Mouse (Mus musculus): ENCODE measurements around the gene Enkur. TPM values are rescaled to one million over a fixed set of nuclear protein-coding genes. Genes with fewer than 3 reads are reported as not detected.

Enkur gene
- polyA plus RNA-seq, 1 experiment from 2014 or later, result 6.1 TPM

Other genes starting within 250 kb of the Enkur start
- 46.6 and 48.5 TPM in 2 replicates for gene Arhgap21, start 236.5 kb downstream of the Enkur start, polyA plus RNA-seq (2015; fragmentation: Nextera tagmentation; extraction: Ambion mirVana)
- gene Thnsl1, start 359 bp upstream of the Enkur start, polyA plus RNA-seq (2015; fragmentation: Nextera tagmentation; extraction: Ambion mirVana), result 24.4 TPM in 2 replicates
- 4.8 and 5.3 TPM in 2 replicates for gene Gpr158, start 162.2 kb upstream of the Enkur start, polyA plus RNA-seq (2015; fragmentation: Nextera tagmentation; extraction: Ambion mirVana)

All from midbrain, embryonic 15.5 days (tissue).